Mouse (Mus musculus) forebrain, embryonic 14.5 days (tissue): ENCODE measurements at regions not wholly inside any gene's neighbourhood (a gene's known extent, or its start where the extent isn't known, plus 50 kb on each side); places are given as distances from the start of the nearest gene placed in this dataset.

Source experiments
- ATAC-seq: fragments of 200-750 bp; cut with Nextera tagmentation; 2 replicates; pipeline ENCODE4 v1.8.0; 2017; ENCODE audit warnings: mild to moderate bottlenecking, moderate library complexity
- DNase-seq: peaks from one replicate; pipeline ENCODE4 v3.0.0-alpha.2; 2015; ENCODE audit warnings: low spot score
- H3K27ac ChIP-seq: fragments of 300-500 bp; sonication (generic); 2 replicates; pipeline ENCODE4 v1.5.1; 2014; ENCODE audit warnings: low read depth, mild to moderate bottlenecking, control low read depth, low read length, moderate library complexity
- H3K27me3 ChIP-seq: fragments of 300-500 bp; sonication (generic); replicated peaks from 2 replicates; pipeline ENCODE4 v1.6.1; 2014; ENCODE audit warnings: low read length, control low read depth, mixed read lengths; ENCODE audit not compliant: control insufficient read depth, insufficient read depth
- H3K36me3 ChIP-seq: fragments of 300-500 bp; sonication (generic); 2 replicates; pipeline ENCODE4 v1.6.1; 2014; ENCODE audit warnings: low read length, control low read depth; ENCODE audit not compliant: control insufficient read depth, insufficient read depth
- H3K4me1 ChIP-seq: fragments of 300-500 bp; sonication (generic); 2 replicates; pipeline ENCODE4 v1.6.1; 2014; ENCODE audit warnings: antibody characterized with exemption, low read length, control low read depth; ENCODE audit not compliant: control insufficient read depth, insufficient read depth
- H3K4me2 ChIP-seq: fragments of 300-500 bp; sonication (generic); 2 replicates; pipeline ENCODE4 v1.6.1; 2014; ENCODE audit warnings: mild to moderate bottlenecking, control low read depth, low read length
- H3K4me3 ChIP-seq: fragments of 300-500 bp; sonication (generic); 2 replicates; pipeline ENCODE4 v1.5.1; 2014; ENCODE audit warnings: low read depth, low read length, control low read depth
- H3K9ac ChIP-seq: fragments of 300-500 bp; sonication (generic); 2 replicates; pipeline ENCODE4 v1.6.1; 2014; ENCODE audit warnings: mild to moderate bottlenecking, low read length, control low read depth, moderate library complexity
- H3K9me3 ChIP-seq: fragments of 300-500 bp; sonication (generic); replicated peaks from 2 replicates; pipeline ENCODE4 v1.6.1; 2016; ENCODE audit warnings: low read length, control low read depth, mixed read lengths; ENCODE audit not compliant: control insufficient read depth
- WGBS: fragments of 180-500 bp; shearing (Covaris S2); extraction: QIAGEN DNeasy Blood & Tissue Kit; methylation state at CpG from one replicate; pipeline ENCODE4 v1.1.7; 2014; 5-methylcytosine and 5-hydroxymethylcytosine counted together

GRCm38 (mm10) chr16:47205339-47205738 is 707.0 kb upstream of the Nectin3 start:
- Histone ChIP-seq H3K4me1 (no peaks in the 10 kb centered on the region), H3K36me3 (no peaks in the 10 kb centered on the region), H3K4me3 (no peak overlapping the region), H3K27ac (no peak overlapping the region), H3K9me3 (no peaks in the 10 kb centered on the region), H3K27me3 (no peaks in the 10 kb centered on the region), H3K4me2 (no peak overlapping the region), H3K9ac (no peak overlapping the region)
- ATAC-seq = no peak
- WGBS = 88% methylated on average over 4 of the region's 4 CpGs
- DNase-seq = no peak

- Histone ChIP-seq H3K27me3 (no peaks in the 10 kb centered on the region), H3K9ac (no peak overlapping the region), H3K36me3 (no peaks in the 10 kb centered on the region), H3K4me1 (no peaks in the 10 kb centered on the region), H3K4me3 (no peak overlapping the region), H3K4me2 (no peak overlapping the region), H3K27ac (no peak overlapping the region), H3K9me3 (no peaks in the 10 kb centered on the region)
- 85% methylated on average over 3 of the region's 3 CpGs for WGBS
- ATAC-seq (peak; percentile 20; the same call in 1 of the 2 replicates), DNase-seq (peak; percentile 10)
These were observed 706.5 kb upstream of the Nectin3 start for GRCm38 (mm10) chr16:47204672-47205307.

GRCm38 (mm10) chr16:47204031-47204430 is 705.7 kb upstream of the Nectin3 start:
- Histone ChIP-seq H3K9me3 (no peaks in the 10 kb centered on the region), H3K4me1 (no peaks in the 10 kb centered on the region), H3K9ac (no peak overlapping the region), H3K4me2 (no peak overlapping the region), H3K27me3 (no peaks in the 10 kb centered on the region), H3K36me3 (no peaks in the 10 kb centered on the region), H3K4me3 (no peak overlapping the region), H3K27ac (no peak overlapping the region)
- DNase-seq (peak; percentile 13), ATAC-seq (no peak)

GRCm38 (mm10) chr16:47171444-47172182 is 673.3 kb upstream of the Nectin3 start:
- no peak for DNase-seq
- H3K27ac ChIP-seq = no peak overlapping the region
- ATAC-seq = no peak
- no peaks in the 10 kb centered on the region for H3K9me3 ChIP-seq
- H3K4me2 ChIP-seq = no peak overlapping the region
- H3K4me3 ChIP-seq = no peak overlapping the region
- H3K27me3 ChIP-seq = no peaks in the 10 kb centered on the region
- no peaks in the 10 kb centered on the region for H3K36me3 ChIP-seq
- no peaks in the 10 kb centered on the region for H3K4me1 ChIP-seq
- no peak overlapping the region for H3K9ac ChIP-seq
- WGBS = 92% methylated on average over 3 of the region's 3 CpGs

- Histone ChIP-seq H3K27ac (no peak overlapping the region), H3K9me3 (no peaks in the 10 kb centered on the region), H3K9ac (no peak overlapping the region), H3K27me3 (no peaks in the 10 kb centered on the region), H3K36me3 (no peaks in the 10 kb centered on the region), H3K4me1 (no peaks in the 10 kb centered on the region), H3K4me2 (no peak overlapping the region), H3K4me3 (no peak overlapping the region)
- DNase-seq (no peak), ATAC-seq (no peak)
- 77% methylated on average over 2 of the region's 2 CpGs for WGBS
These were observed 666.2 kb upstream of the Nectin3 start for GRCm38 (mm10) chr16:47164573-47164972.
